Mouse (Mus musculus): ENCODE measurements around the gene Acin1.
A peak's percentile ranks its signal among the peaks of the same experiment; 100 is the strongest.
"Not testable (repeated sequence)": the region's sequence is repeated elsewhere in the genome, so short reads cannot be mapped to it uniquely, and the experiment has no call there.

Acin1 gene

DNA sequence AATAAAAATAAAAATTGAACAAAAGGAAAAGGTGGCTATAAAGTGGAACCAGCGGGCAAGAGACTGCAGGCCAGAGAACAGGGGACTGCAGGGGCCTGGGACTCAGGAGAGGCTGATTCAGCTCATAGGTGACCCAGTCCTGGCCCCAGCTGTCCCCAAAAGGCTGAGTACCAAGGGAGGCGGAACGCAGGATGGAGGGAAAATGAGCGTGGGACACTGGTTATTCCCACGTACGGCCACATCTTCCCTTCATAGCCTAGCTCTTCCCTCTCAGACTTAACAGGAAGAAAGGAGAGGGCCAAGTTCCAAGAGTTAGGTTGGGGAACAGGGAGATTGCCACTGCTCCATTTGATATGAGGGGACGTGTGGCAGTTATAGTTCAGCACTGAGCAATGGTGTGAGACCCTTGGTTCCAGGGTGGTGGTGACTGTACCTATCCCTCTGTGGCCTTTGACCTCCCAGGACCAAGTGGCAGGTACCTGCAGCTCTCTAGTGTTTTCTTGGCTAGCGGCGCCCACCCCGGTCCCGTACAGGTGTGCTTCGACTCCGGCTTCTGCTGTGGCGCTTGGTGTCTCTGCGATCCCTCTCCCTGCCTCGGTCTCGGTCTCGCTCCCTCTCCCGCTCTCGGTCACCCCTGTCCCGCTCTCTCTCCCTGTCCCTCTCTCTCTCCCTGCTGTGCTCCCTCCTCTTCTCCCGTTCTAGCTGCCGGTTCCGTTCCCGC lies 44.3 kb downstream of the Acin1 start:
- no peak for DNase-seq (ENCODE audit: low read depth, low spot score)

DNA sequence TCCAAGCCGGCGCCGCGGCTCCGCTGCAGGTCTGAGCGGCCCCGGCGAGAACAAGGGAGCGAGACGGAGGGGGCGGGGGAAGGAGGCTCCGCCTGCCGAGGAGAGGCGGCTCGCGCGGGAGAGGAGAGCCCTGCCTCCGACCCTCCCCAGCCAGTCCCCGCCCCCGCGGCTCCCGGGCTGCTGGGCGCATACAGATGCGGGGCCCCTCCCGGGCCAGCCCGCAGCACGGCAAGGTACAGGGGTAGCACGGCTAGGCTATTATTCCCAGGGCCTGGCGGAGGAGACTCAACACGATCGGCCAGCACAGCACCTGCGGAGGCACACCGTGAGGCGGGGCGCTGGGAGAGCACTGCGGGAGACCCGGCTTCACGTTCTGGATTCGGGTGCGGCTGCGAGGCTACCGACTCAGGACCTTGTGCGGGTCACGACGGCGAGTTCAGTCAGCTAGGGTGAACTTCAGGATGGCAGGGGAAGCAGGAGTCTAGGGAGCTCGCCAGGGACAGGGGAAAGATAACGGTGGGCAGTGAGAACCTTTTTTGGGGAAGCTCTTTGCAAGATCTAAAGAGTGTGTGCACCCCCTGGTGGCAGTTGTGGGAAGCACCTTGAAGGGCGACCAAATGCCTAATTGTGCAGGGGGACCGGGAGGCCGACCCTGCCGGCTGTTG lies 45.3 kb downstream of the Acin1 start, which contains the start of gene Cdh24:
Cdh24 (minus strand) TSS at position 60 of the 665 bp plus-strand sequence.
- DNase-seq (ENCODE audit: low read depth, low spot score) = peak; percentile 85

DNA sequence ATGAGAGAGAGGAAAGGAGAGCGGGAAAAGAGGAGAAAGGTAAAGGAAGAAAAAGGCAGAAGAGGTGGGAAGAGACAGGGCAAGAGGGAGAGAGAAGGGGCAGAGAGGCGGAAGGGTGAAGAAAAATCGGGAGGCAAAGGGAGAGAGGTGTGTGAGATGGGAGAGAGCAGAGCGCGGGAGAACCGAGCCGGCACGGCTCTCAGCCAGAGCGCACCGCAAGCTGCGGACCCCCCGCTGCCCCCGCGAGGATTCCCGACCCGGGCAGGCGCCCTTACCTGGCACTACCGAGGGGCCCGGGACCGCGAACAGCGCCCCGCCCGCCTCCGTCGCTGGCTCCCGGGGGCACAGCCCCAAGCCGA lies 45.8 kb downstream of the Acin1 start, which contains the start of gene Gm17606:
Gm17606 (plus strand) TSS at position 7 of the 359 bp plus-strand sequence.
- DNase-seq (ENCODE audit: low read depth, low spot score) = no peak

DNA sequence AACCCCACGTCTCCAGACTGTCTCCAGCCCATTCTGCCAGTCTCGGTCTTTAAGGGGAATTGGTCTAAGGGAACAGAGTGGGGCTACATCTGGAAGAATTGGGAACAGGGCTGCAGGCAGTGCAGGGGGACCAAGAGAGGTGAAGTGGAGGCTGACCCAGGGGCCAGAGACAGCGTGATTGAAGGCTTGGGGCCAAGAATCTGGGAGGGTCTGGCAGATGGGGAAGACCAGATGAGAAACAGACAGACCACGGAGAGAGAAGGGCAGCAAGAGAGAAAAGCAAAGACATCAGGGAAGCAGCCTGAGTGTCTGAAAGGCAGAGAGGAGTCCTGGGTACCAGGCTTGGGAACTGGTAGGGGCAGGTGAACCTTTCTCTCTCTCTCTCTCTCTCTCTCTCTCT lies 46.6 kb downstream of the Acin1 start:
- DNase-seq (ENCODE audit: low read depth, low spot score) = no peak

- DNase-seq (ENCODE audit: low read depth, low spot score) = no peak
Measured at GRCm38 (mm10) chr14:54638210-54638609, 48.5 kb downstream of the Acin1 start.

GRCm38 (mm10) chr14:54636954-54637353 lies 49.8 kb downstream of the Acin1 start:
- DNase-seq (ENCODE audit: low read depth, low spot score) = no peak

DNA sequence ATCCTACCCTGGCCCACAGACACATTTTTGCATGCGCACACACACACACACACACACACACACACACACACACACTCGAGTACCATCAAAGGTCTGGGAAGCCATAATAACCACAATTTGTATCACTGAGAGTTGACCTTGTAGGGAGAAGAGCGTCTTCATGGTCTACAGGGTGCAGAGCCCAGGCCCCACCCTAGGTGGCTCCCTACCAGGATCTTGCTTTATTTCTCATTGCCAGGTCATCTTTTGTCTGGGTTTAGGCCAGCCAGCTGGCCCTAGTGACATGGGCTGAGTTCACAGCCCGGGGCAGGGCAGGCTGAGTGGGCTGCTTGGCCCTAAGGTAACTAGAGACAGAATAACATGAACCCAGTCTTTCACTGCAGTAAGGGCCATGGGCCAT lies 52.5 kb downstream of the Acin1 start:
- no peak for DNase-seq (ENCODE audit: low read depth, low spot score)

- DNase-seq (ENCODE audit: low read depth, low spot score) = no peak
Measured at GRCm38 (mm10) chr14:54632252-54632651, 54.5 kb downstream of the Acin1 start.

DNA sequence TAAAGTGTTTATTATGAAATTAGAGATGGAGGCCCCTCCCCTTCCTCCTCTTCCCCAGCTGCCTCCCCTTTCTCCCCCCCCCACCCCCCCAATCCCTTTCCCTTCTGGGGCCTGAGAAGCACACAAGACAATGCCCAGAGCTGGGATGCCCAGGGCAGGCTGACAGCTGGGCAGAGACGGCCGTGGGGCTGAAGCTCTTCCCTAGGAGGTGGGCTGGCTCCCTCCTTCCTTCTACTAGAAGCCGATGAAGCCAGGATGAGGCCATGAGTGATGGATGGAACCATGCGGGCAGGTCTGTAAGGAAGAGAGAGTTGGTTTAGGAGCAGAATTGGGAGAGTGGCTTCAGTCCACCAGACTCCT lies 55.5 kb downstream of the Acin1 start:
- no peak for DNase-seq (ENCODE audit: low read depth, low spot score)

GRCm38 (mm10) chr14:54630583-54631239 lies 56.0 kb downstream of the Acin1 start:
- DNase-seq (ENCODE audit: low read depth, low spot score) = no peak

DNA sequence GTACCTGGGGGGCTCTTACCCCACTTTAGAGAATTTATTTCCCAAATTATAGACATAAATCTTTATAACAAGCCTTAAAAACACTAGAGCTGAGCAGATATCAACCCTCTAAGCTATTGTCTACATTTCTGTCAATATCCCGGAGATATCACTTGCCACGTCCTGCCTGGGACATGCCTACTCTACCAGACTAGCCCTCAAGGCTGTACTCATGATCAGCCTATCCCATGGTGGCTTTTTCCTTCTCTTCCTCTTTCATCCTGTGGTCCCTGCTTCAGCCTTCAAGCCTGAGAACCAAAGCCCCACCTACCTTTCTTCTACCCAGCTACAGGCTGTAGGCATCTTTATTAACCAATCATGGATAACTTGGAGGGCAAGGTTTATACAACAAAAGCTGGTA lies 56.9 kb downstream of the Acin1 start:
- no peak for DNase-seq (ENCODE audit: low read depth, low spot score)

DNA sequence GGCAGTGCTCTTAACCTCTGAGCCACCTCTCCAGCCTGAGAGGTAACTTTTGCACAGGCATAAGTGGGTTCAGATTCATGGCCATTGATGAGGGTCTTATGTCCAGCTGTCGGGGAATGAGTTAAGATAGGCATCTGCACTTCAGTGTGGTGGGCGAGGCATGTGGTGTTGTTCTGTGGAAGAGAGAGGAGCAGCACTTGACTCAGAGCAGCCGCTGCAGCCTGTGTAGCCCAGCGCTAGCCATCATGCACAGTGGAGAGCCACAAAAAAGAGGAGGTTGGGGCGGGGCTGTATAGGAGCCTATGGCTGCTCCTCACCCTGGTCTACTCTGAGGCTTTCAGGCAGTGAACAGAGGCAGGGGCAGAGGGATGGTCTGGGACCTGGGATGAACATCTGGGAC lies 58.6 kb downstream of the Acin1 start:
- no peak for DNase-seq (ENCODE audit: low read depth, low spot score)

- no peak for DNase-seq (ENCODE audit: low read depth, low spot score)
Measured at GRCm38 (mm10) chr14:54624976-54625375, 61.8 kb downstream of the Acin1 start.

DNA sequence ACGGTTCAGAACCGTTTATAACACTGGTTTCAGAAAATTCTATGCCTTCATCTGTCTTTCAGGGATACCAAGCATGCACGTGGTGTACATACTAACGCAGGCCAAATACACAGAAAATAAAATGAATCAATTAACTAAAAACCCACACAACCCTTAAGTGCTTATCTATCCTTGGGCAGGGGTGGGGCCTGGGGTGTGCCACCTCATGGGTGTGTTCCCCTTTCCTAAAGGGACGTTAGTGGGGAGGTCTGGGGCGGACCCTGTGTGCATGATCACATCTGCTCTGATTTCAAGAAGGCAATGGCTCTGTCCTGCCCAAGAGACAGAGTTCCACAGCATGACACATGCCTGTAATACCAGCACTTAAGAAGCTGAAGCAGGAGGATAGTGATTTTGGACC lies 63.4 kb downstream of the Acin1 start:
- DNase-seq (ENCODE audit: low read depth, low spot score) = no peak

- DNase-seq (ENCODE audit: low read depth, low spot score) = no peak
Measured at GRCm38 (mm10) chr14:54621133-54621532, 65.6 kb downstream of the Acin1 start, which contains the start of gene Psmb11. TSS of gene Psmb11 (plus strand) at chr14:54621433.

DNA sequence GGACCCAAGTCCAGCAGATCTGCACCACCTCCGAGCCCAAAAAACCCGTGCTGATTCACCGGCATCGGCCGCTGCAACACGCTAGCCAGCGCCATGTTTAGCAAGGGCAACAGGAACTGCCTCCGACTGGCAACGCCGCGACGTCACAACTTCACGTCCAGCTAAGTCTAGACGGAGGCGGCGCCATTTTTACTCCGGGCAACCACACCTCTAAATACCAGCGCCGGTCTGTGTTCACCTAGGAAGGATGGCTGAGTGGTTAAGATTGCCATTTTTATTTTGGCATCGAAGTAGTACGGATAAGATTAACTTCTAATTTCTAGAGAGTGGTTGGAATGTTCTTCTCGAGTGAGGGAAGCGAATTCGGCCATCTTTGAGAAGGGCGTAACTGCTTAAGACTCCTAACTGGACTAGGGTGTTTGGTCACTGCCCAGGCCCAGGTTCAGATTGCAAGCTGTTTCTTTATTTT lies 68.8 kb downstream of the Acin1 start, which contains the start of gene Psmb5:
Psmb5 (minus strand) TSS at position 126 of the 469 bp plus-strand sequence.
- DNase-seq (ENCODE audit: low read depth, low spot score) = peak; percentile 86

DNA sequence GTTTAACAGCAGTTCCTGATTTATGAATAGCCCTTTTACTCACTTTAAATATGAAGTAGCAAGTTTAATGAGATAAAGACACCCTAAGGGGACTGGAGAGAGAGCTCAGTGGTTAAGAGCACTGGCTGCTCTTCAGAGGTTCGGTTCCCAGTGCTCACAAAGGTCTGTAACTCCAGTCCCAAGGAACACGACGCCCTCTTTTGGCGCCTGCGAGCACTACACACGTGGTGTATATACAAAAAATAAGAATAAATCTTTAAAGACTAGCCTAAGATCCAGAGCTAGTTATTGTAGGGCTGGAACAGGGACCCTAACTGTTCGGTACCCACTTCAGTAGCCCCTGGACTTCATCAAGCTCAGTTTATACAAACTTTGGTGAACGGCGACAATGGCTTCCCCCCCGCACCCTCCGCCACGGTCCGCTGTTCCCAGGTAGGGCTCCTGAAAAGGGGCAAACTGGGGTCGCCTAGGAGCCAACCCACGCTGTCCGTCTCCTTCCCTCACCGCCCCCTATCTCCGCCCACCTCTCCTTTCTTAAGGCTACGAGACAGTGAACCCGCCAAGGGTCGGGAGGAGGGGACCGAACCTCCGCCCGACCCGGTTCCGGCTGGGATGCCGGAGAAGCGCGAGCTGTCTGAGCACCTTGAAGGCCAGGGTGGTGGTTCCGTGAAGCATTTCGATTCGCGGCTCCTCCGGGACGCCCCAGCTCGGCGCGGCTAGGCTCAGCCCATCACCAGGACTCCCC lies 69.4 kb downstream of the Acin1 start:
- no peak for DNase-seq (ENCODE audit: low read depth, low spot score)

DNA sequence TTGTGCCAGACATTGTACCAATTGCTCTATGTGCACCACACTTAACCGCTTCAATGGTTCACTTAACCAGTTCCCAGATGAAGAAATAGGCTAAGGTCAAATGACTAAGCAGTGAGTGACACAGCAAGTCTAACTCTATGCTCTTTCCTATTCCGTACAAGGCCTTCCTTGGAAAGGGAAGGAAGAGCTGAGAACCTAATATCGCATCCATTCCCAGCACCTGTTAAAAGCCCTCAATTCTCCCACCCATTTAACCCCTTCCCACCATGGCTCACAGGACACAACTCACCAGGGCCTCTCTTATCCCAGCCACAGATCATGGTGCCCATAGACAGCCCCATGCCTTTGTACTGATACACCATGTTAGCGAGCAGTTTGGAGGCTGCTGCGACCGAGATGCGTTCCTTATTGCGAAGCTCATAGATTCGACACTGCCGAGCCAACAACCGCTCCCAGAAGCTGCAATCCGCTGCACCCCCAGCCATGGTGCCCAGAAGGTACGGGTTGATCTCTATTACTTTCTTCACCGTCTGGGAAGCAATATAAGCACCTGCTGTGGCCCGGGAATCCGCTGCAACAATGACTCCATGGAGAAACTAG lies 70.4 kb downstream of the Acin1 start:
- no peak for DNase-seq (ENCODE audit: low read depth, low spot score)

- not testable (repeated sequence) for DNase-seq (ENCODE audit: low read depth, low spot score)
Measured at GRCm38 (mm10) chr14:54614130-54614529, 72.6 kb downstream of the Acin1 start.

- DNase-seq (ENCODE audit: low read depth, low spot score) = no peak
Measured at GRCm38 (mm10) chr14:54610648-54611047, 76.1 kb downstream of the Acin1 start.

DNA sequence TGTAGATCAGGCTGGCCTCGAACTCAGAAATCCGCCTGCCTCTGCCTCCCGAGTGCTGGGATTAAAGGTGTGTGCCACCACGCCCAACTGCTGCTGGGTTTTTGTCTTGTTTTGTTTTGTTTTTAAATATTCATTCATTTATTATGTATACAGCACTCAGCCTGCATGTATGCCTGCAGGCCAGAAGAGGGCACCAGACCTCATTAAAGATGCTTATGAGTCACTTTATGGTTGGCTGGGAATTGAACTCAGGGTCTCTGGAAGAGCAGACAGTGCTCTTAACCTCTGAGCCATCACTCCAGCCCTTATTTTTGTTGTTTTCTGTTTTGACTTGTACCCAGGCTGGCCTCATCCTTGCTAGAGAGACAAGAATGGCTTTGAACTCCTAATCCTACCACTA lies 76.8 kb downstream of the Acin1 start:
- DNase-seq (ENCODE audit: low read depth, low spot score) = no peak
